Mouse (Mus musculus) CD8-positive naive resting alpha-beta T cell, adult 2 months (primary cell): Measurements from ENCODE around the gene Tmem140.

Experiments
- DNase-seq, 2 experiments: peaks; one replicate each; pipeline ENCODE4 v3.0.0; 2022; ENCODE audit warnings: low read depth in 2 of 2, low spot score in 2 of 2

Gene Tmem140

GRCm38 (mm10) chr6:34875966-34876834, 13.3 kb downstream of the Tmem140 start:
- peak; percentile 54 to 56 for DNase-seq

- no peak for DNase-seq
Measured at GRCm38 (mm10) chr6:34876835-34877156, 13.8 kb downstream of the Tmem140 start.

- peak; percentile 89 to 91 for DNase-seq
Measured at GRCm38 (mm10) chr6:34877509-34878321, 14.8 kb downstream of the Tmem140 start, which contains the start of gene Cyren. Cyren (minus strand) TSS chr6:34878060.

GRCm38 (mm10) chr6:34879101-34879740, 16.3 kb downstream of the Tmem140 start:
- no peak for DNase-seq

- peak; percentile 28 to 36 for DNase-seq
Measured at GRCm38 (mm10) chr6:34879911-34880475, 17.0 kb downstream of the Tmem140 start.

- DNase-seq = no peak
Measured at GRCm38 (mm10) chr6:34884724-34885123, 21.8 kb downstream of the Tmem140 start.

- DNase-seq = no peak
Measured at GRCm38 (mm10) chr6:34887131-34887850, 24.3 kb downstream of the Tmem140 start.

- DNase-seq = no peak
Measured at GRCm38 (mm10) chr6:34889185-34889584, 26.2 kb downstream of the Tmem140 start.

GRCm38 (mm10) chr6:34895569-34895968, 32.6 kb downstream of the Tmem140 start:
- no peak for DNase-seq

- no peak for DNase-seq
Measured at GRCm38 (mm10) chr6:34896168-34896780, 33.3 kb downstream of the Tmem140 start.

GRCm38 (mm10) chr6:34899127-34899526, 36.2 kb downstream of the Tmem140 start:
- no peak for DNase-seq

GRCm38 (mm10) chr6:34900990-34901389, 38.0 kb downstream of the Tmem140 start:
- DNase-seq = no peak

- DNase-seq = no peak
Measured at GRCm38 (mm10) chr6:34901911-34902444, 39.0 kb downstream of the Tmem140 start.

GRCm38 (mm10) chr6:34902578-34902977, 39.6 kb downstream of the Tmem140 start:
- no peak for DNase-seq

GRCm38 (mm10) chr6:34903441-34903840, 40.5 kb downstream of the Tmem140 start:
- no peak for DNase-seq

GRCm38 (mm10) chr6:34903851-34904250, 40.9 kb downstream of the Tmem140 start:
- DNase-seq = no peak

- no peak for DNase-seq
Measured at GRCm38 (mm10) chr6:34904361-34904760, 41.4 kb downstream of the Tmem140 start.

GRCm38 (mm10) chr6:34906125-34906524, 43.2 kb downstream of the Tmem140 start:
- DNase-seq = no peak

GRCm38 (mm10) chr6:34906661-34907060, 43.7 kb downstream of the Tmem140 start:
- no peak for DNase-seq

- DNase-seq = no peak
Measured at GRCm38 (mm10) chr6:34907121-34907614, 44.2 kb downstream of the Tmem140 start.
